Mouse (Mus musculus): ENCODE measurements around the gene Celf1. TPM values are rescaled to one million over a fixed set of nuclear protein-coding genes. Genes with fewer than 3 reads are reported as not detected.
"Not testable (repeated sequence)": the region's sequence is repeated elsewhere in the genome, so short reads cannot be mapped to it uniquely, and the experiment has no call there.

The Celf1 gene
- polyA plus RNA-seq, 1 experiment from 2014 or later = 107 TPM

GRCm38 (mm10) chr2:90977291-90977690 is 37.1 kb downstream of the Celf1 start:
- no peak for ATAC-seq (replicated peaks; ENCODE audit: low FRiP score)
- no peak overlapping the region for H3K27ac ChIP-seq
- H3K4me1 ChIP-seq = no peaks in the 10 kb centered on the region
- H3K36me3 ChIP-seq = peaks cover 17% of the 10 kb centered on the region; the same call in 1 of the 2 replicates
- H3K4me3 ChIP-seq (replicated peaks) = no peak overlapping the region
- H3K9me3 ChIP-seq (replicated peaks) = no peaks in the 10 kb centered on the region
- 87% methylated on average over 4 of the region's 4 CpGs for WGBS
- no peaks in the 10 kb centered on the region for H3K27me3 ChIP-seq
- H3K9ac ChIP-seq = no peak overlapping the region
- no peak overlapping the region for H3K4me2 ChIP-seq

DNA sequence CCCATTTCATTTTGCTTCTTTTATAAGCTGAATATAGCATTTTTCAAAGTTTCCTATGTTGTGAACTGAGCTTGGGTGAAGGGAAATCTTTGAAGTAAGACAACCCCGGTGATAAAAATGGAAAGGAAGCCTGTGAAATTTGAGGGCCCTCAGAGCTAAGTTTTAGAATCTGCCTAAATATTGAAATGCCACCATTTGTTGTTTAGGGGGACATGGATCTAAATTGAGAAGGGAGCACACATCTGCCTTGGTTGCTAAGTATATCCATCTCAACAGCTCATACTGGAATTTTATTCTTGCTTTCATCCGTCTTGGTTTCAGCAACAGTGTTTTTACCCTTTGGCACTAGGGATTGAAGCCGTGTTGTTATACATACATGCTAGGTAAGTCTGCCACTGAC is 45.9 kb downstream of the Celf1 start:
- ATAC-seq (replicated peaks; ENCODE audit: low FRiP score) = no peak
- 87% methylated on average over 3 of the region's 3 CpGs for whole genome bisulfite sequencing
- H3K27me3 ChIP-seq = no peaks in the 10 kb centered on the region

DNA sequence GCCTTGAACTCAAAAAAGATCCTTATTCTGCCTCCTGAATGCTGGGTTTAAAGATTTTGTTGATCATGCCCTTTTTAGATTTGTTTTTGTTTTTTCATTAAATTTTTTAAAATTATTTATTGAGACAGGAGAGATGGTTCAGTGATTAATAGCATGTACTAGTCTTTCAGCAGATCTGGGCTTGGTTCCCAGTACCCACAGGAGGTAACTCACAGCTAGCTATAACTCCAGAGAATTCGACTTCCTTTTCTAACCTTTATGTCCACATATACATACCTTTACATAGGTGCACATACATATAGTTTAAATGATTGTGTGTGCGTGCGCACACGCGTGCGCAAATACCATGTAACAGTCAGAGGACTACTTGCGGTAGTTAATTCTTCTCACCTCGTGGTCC is 68.4 kb downstream of the Celf1 start:
- Histone ChIP-seq H3K9me3 (replicated peaks) (no peaks in the 10 kb centered on the region), H3K27ac (no peak overlapping the region), H3K4me1 (no peaks in the 10 kb centered on the region), H3K36me3 (peaks cover 92% of the 10 kb centered on the region), H3K9ac (no peak overlapping the region), H3K4me2 (no peak overlapping the region), H3K27me3 (no peaks in the 10 kb centered on the region), H3K4me3 (replicated peaks) (no peak overlapping the region)
- 98% methylated on average over 8 of the region's 8 CpGs for WGBS
- no peak for ATAC-seq (replicated peaks; ENCODE audit: low FRiP score)

More for the DNA sequence above, 45.9 kb downstream of the Celf1 start:
- no peak overlapping the region for H3K4me3 ChIP-seq (replicated peaks)
- H3K27ac ChIP-seq = no peak overlapping the region
- H3K9ac ChIP-seq = no peak overlapping the region
- H3K9me3 ChIP-seq (replicated peaks) = no peaks in the 10 kb centered on the region
- no peaks in the 10 kb centered on the region for H3K4me1 ChIP-seq
- H3K4me2 ChIP-seq = no peak overlapping the region
- H3K36me3 ChIP-seq = no peaks in the 10 kb centered on the region; the same call in 1 of the 2 replicates

- H3K4me2 ChIP-seq = no peak overlapping the region
- H3K4me1 ChIP-seq = no peaks in the 10 kb centered on the region
- no peaks in the 10 kb centered on the region for H3K27me3 ChIP-seq
- H3K9ac ChIP-seq = no peak overlapping the region
- no peak overlapping the region for H3K4me3 ChIP-seq (replicated peaks)
- no peak overlapping the region for H3K27ac ChIP-seq
- ATAC-seq (replicated peaks; ENCODE audit: low FRiP score) = no peak
- H3K9me3 ChIP-seq (replicated peaks) = no peaks in the 10 kb centered on the region
- peaks cover 96% of the 10 kb centered on the region for H3K36me3 ChIP-seq
- 90% methylated on average over 2 of the region's 2 CpGs for WGBS
Observed at GRCm38 (mm10) chr2:91013881-91014280, 73.7 kb downstream of the Celf1 start.

DNA sequence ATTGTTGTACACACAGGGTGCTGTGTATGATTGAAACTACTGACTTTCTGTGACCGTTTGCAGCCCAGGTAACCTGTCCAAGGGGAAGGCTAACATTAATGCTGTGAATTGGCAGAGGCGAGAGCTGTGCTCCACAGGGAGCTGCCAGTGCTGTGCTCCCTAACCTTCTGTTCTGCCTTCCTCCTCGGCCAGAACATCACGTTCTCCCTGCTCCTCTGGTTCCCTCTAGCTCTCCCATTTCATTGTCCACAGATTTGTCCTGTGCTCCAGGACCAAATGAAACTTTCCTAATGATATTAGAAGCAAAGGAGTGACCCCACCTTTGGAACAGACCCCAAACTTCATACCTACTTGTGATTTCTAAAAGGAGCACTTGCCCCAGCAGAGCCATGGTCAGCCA is 75.2 kb downstream of the Celf1 start:
- ATAC-seq (replicated peaks; ENCODE audit: low FRiP score) = no peak
- Histone ChIP-seq H3K36me3 (peaks cover 91% of the 10 kb centered on the region), H3K4me3 (replicated peaks) (no peak overlapping the region), H3K27me3 (no peaks in the 10 kb centered on the region), H3K27ac (no peak overlapping the region), H3K9ac (no peak overlapping the region), H3K9me3 (replicated peaks) (no peaks in the 10 kb centered on the region), H3K4me2 (no peak overlapping the region), H3K4me1 (no peaks in the 10 kb centered on the region)
- 77% methylated on average over 4 of the region's 4 CpGs for WGBS

GRCm38 (mm10) chr2:91018061-91018788 is 78.0 kb downstream of the Celf1 start:
- WGBS = 90% methylated on average over 8 of the region's 8 CpGs
- Histone ChIP-seq H3K27ac (no peak overlapping the region), H3K9ac (no peak overlapping the region), H3K4me1 (no peaks in the 10 kb centered on the region), H3K9me3 (replicated peaks) (no peaks in the 10 kb centered on the region), H3K4me2 (no peak overlapping the region), H3K4me3 (replicated peaks) (no peak overlapping the region), H3K36me3 (peaks cover 74% of the 10 kb centered on the region), H3K27me3 (no peaks in the 10 kb centered on the region)
- no peak for ATAC-seq (replicated peaks; ENCODE audit: low FRiP score)

DNA sequence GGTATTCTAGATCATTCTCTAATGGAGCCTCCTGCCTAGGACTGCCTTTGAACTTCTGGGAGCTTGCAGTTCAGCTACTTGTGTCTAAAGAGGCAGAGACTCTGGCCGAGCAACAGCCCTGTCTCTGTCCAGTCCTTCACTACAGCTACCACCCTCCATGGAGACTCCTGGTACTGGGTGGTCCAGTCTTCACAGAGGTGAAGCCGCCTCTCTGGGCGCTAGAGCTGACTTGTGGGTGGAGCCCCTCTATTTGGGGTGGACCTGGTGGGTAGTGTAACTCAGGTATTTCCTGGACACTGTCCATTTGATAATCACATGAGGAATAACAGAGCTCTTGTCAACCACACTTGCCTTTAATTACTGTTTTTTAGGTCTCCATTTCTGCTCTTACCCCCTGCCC is 79.7 kb downstream of the Celf1 start:
- Histone ChIP-seq H3K4me2 (no peak overlapping the region), H3K9ac (no peak overlapping the region), H3K4me3 (replicated peaks) (no peak overlapping the region), H3K27me3 (no peaks in the 10 kb centered on the region), H3K4me1 (no peaks in the 10 kb centered on the region), H3K36me3 (peaks cover 57% of the 10 kb centered on the region), H3K9me3 (replicated peaks) (no peaks in the 10 kb centered on the region), H3K27ac (no peak overlapping the region)
- ATAC-seq (replicated peaks; ENCODE audit: low FRiP score) = no peak
- WGBS = 95% methylated on average over 3 of the region's 3 CpGs

- WGBS = 94% methylated on average over 7 of the region's 7 CpGs
- not testable (repeated sequence) for H3K9me3 ChIP-seq (replicated peaks); H3K9ac ChIP-seq; H3K27me3 ChIP-seq; H3K27ac ChIP-seq; H3K4me1 ChIP-seq; ATAC-seq (replicated peaks; ENCODE audit: low FRiP score); H3K4me2 ChIP-seq; H3K4me3 ChIP-seq (replicated peaks)
- peaks cover 35% of the 10 kb centered on the region for H3K36me3 ChIP-seq
Observed at GRCm38 (mm10) chr2:91022266-91022665, 82.1 kb downstream of the Celf1 start.

GRCm38 (mm10) chr2:91023131-91023530 is 82.9 kb downstream of the Celf1 start:
- no peak for ATAC-seq (replicated peaks; ENCODE audit: low FRiP score)
- no peaks in the 10 kb centered on the region for H3K9me3 ChIP-seq (replicated peaks)
- 46% methylated on average over 2 of the region's 2 CpGs for WGBS

GRCm38 (mm10) chr2:91023956-91024355 is 83.8 kb downstream of the Celf1 start:
- H3K4me2 ChIP-seq = no peak overlapping the region
- no peaks in the 10 kb centered on the region for H3K9me3 ChIP-seq (replicated peaks)
- H3K27me3 ChIP-seq = no peaks in the 10 kb centered on the region
- no peaks in the 10 kb centered on the region for H3K4me1 ChIP-seq
- H3K4me3 ChIP-seq (replicated peaks) = no peak overlapping the region
- H3K36me3 ChIP-seq = peaks cover 21% of the 10 kb centered on the region
- no peak overlapping the region for H3K27ac ChIP-seq
- WGBS = 100% methylated on average over 1 of the region's 1 CpGs
- no peak overlapping the region for H3K9ac ChIP-seq
- no peak for ATAC-seq (replicated peaks; ENCODE audit: low FRiP score)

More at GRCm38 (mm10) chr2:91023131-91023530, 82.9 kb downstream of the Celf1 start:
- Histone ChIP-seq H3K9ac (no peak overlapping the region), H3K4me3 (replicated peaks) (no peak overlapping the region), H3K27me3 (no peaks in the 10 kb centered on the region), H3K36me3 (peaks cover 26% of the 10 kb centered on the region), H3K4me2 (no peak overlapping the region), H3K4me1 (no peaks in the 10 kb centered on the region), H3K27ac (no peak overlapping the region)

DNA sequence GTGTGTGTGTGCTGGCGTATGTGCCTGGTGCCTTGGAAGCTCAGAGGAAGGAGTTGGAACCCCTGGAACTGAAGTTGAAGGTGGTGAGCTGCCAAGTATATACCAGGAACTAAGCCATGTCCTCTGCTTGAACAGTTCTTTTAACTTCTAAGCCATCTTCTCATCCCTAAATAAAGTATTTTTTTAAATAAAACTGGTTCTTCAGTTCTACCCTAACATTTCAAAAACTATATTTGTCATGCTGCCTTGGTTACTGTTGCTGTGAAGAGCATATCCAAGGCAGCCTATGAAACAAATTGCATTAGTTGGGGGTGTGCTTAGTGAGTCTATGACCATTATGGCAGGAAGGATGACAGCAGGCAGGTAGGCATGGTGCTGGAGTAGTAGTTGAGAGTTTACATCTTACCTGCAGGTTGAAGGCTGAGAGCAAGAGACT is 84.9 kb downstream of the Celf1 start:
- no peak for ATAC-seq (replicated peaks; ENCODE audit: low FRiP score)
- H3K4me1 ChIP-seq = no peaks in the 10 kb centered on the region
- no peak overlapping the region for H3K27ac ChIP-seq
- H3K4me2 ChIP-seq = no peak overlapping the region
- no peaks in the 10 kb centered on the region for H3K9me3 ChIP-seq (replicated peaks)
- H3K36me3 ChIP-seq = peaks cover 15% of the 10 kb centered on the region
- no peaks in the 10 kb centered on the region for H3K27me3 ChIP-seq
- 98% methylated on average over 1 of the region's 1 CpGs for WGBS
- no peak overlapping the region for H3K9ac ChIP-seq
- no peak overlapping the region for H3K4me3 ChIP-seq (replicated peaks)

- Histone ChIP-seq H3K4me3 (replicated peaks) (no peak overlapping the region), H3K4me1 (no peaks in the 10 kb centered on the region), H3K36me3 (peaks cover 2% of the 10 kb centered on the region; the same call in 1 of the 2 replicates), H3K27me3 (no peaks in the 10 kb centered on the region), H3K4me2 (no peak overlapping the region), H3K9ac (no peak overlapping the region), H3K9me3 (replicated peaks) (no peaks in the 10 kb centered on the region), H3K27ac (no peak overlapping the region)
- no peak for ATAC-seq (replicated peaks; ENCODE audit: low FRiP score)
- WGBS = 76% methylated on average over 1 of the region's 1 CpGs
Observed at GRCm38 (mm10) chr2:91026491-91026890, 86.3 kb downstream of the Celf1 start.

Measured in kidney, embryonic 15.5 days (tissue).